Mouse (Mus musculus): ENCODE measurements around the gene Card9. TPM values are rescaled to one million over a fixed set of nuclear protein-coding genes. Genes with fewer than 3 reads are reported as not detected.

Card9 gene
- polyA plus RNA-seq, 1 experiment: 27.1 TPM

DNA sequence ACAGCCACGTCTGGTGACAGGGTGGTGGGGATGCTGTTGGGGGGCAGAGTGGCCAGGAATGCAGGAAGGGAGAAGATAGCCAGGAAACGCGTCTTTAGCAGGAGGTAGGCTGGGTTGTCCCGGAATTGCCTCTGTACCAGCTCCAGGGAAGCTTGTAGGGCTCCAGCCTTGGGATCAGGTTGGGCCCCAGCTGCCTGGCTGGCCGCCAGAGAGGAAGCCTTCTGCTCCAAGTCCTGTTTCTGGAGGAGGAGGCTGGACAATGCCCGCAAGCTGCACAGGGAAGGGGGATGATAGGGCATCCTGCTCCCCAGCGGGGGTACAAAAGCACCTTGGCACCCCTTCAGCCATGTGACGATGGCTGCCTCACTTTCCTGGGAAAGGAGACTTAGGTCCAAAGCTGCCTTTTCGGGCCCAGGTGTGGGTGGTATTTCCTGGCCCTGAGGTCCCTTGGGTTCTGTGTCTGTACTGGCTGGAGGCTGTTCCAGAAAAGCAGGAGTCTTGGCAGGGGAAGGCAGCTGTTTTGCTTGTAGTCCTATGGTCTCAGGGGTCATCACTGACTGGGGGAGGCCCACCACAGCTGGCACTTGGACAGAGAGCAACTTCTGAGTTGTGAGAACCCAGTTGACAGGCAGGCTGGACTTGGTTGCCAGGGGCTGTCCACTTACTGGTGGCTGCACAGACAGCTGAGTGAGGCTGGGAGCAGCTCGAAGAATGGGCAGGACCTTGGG is 4.2 kb upstream of the Card9 start:
- WGBS: 35% methylated on average over 10 of the region's 10 CpGs
- no peak overlapping the region for H3K4me3 ChIP-seq (replicated peaks; ENCODE audit: extremely low read depth, low read depth, low read length)
- peak; percentile 44 for DNase-seq
- no peak for TF ChIP-seq POLR2A (IDR thresholded peaks at IDR 0.05; ENCODE audit: borderline replicate concordance, extremely low read depth, low read depth, low read length)
- no peak for TF ChIP-seq CTCF (IDR thresholded peaks at IDR 0.05; ENCODE audit: insufficient read depth, low read length)
- no peaks in the 10 kb centered on the region for H3K4me1 ChIP-seq (ENCODE audit: control insufficient read depth, insufficient read depth, low read length)

DNA sequence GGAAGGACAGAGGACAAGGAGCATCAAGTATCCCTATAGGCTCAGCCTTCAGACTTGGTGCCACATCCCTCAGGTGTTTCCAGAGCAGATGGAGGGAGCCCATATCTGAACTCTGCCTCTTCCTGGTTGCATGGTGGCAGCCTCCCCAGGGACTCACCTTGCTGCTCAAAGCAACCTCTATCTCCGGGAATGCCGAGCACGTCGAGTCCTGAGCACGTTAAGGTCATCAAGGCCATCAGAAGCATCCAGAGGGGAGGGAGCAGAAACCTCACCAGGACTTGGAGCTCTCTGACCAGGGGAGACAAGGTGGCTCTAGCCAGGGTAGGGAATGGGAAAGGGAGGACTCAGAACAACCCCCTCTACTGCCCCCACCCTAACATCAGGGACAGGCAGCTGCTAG is 2.8 kb upstream of the Card9 start:
- Histone ChIP-seq H3K4me3 (replicated peaks; ENCODE audit: extremely low read depth, low read depth, low read length) (no peak overlapping the region), H3K4me1 (ENCODE audit: control insufficient read depth, insufficient read depth, low read length) (no peaks in the 10 kb centered on the region)
- no peak for TF ChIP-seq CTCF (IDR thresholded peaks at IDR 0.05; ENCODE audit: insufficient read depth, low read length)
- TF ChIP-seq POLR2A (IDR thresholded peaks at IDR 0.05; ENCODE audit: borderline replicate concordance, extremely low read depth, low read depth, low read length): no peak
- 54% methylated on average over 5 of the region's 5 CpGs for WGBS
- no peak for DNase-seq

DNA sequence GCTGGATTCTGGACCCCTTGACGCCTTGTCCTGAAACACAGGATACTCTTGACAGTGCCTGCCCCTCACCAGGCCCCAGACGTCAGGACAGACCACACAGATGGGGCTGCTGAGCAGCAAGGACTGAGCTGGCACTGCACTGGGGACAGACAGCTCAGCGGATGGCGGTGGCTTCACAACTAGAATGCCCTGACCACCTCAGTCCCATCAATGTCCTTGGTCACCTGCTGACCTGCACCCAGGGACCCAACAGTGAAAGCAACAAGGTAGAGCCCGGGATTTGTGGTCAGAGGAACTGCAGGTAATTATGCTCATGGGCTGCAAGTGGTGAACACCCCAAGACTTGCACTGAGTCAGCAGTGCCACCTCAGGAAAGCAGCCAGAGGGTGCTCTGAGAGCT is 2.3 kb upstream of the Card9 start:
- no peak for TF ChIP-seq CTCF (IDR thresholded peaks at IDR 0.05; ENCODE audit: insufficient read depth, low read length)
- no peak for TF ChIP-seq POLR2A (IDR thresholded peaks at IDR 0.05; ENCODE audit: borderline replicate concordance, extremely low read depth, low read depth, low read length)
- 88% methylated on average over 5 of the region's 5 CpGs for WGBS
- H3K4me1 ChIP-seq (ENCODE audit: control insufficient read depth, insufficient read depth, low read length): no peaks in the 10 kb centered on the region
- DNase-seq: no peak
- H3K4me3 ChIP-seq (replicated peaks; ENCODE audit: extremely low read depth, low read depth, low read length): no peak overlapping the region

DNA sequence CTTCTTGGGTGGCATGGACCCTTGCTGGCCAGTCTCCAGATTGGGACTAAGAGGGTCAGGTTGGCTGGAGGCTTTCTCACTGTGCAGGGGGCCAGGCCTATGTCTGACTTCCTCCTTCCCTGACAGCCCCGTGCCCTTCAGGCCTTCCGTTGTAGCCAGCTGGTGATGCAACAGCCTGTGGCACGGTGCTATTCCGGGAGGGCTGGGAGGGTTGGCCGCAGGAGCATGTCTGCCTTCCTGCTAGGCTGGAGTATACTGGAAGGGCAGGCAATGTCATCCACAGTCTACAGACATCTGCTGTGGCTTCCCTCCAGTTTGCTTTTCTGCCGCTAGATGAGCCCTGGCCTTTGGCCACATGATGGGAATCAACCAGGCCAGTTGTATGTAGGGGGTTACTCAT is 735 bp downstream of the Card9 start:
- no peak overlapping the region for H3K4me3 ChIP-seq (replicated peaks; ENCODE audit: extremely low read depth, low read depth, low read length)
- 52% methylated on average over 6 of the region's 6 CpGs for WGBS
- TF ChIP-seq CTCF (IDR thresholded peaks at IDR 0.05; ENCODE audit: insufficient read depth, low read length) (no peak), POLR2A (IDR thresholded peaks at IDR 0.05; ENCODE audit: borderline replicate concordance, extremely low read depth, low read depth, low read length) (no peak)
- no peaks in the 10 kb centered on the region for H3K4me1 ChIP-seq (ENCODE audit: control insufficient read depth, insufficient read depth, low read length)
- DNase-seq: no peak

DNA sequence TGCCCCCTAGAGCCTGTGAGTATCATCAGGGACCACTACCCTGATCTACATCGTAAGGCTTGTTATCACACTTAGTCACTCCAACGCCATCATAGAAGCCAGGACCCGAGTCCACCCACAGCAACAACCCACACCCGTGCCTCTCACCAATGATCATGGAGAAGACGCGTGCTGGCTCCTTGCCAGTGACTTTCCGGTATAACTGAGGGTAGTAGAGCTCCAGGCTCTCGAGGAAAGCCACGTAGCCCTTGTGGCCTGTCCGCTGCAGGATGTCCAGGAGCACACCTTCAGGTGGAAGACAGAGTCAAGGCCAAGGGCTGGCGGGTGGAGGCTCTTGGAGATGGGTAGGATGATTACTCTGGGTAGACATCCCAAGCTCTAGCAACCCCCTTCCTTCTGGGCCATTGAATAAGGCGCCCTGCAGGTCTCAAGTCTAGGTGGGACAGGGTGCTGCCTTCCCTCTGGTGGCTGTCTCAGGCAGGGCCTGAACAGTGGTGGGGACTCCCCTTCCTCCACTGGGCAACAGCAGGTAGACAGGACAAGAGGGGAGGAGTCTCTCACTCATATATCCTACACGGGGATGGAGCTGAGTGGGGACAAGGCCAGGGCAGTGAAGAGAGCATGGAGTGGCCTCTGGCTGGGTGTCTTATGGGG is 1.9 kb downstream of the Card9 start:
- no peak for DNase-seq
- Histone ChIP-seq H3K4me3 (replicated peaks; ENCODE audit: extremely low read depth, low read depth, low read length) (no peak overlapping the region), H3K4me1 (ENCODE audit: control insufficient read depth, insufficient read depth, low read length) (no peaks in the 10 kb centered on the region)
- 77% methylated on average over 13 of the region's 13 CpGs for WGBS
- TF ChIP-seq CTCF (IDR thresholded peaks at IDR 0.05; ENCODE audit: insufficient read depth, low read length) (no peak), POLR2A (IDR thresholded peaks at IDR 0.05; ENCODE audit: borderline replicate concordance, extremely low read depth, low read depth, low read length) (no peak)

DNA sequence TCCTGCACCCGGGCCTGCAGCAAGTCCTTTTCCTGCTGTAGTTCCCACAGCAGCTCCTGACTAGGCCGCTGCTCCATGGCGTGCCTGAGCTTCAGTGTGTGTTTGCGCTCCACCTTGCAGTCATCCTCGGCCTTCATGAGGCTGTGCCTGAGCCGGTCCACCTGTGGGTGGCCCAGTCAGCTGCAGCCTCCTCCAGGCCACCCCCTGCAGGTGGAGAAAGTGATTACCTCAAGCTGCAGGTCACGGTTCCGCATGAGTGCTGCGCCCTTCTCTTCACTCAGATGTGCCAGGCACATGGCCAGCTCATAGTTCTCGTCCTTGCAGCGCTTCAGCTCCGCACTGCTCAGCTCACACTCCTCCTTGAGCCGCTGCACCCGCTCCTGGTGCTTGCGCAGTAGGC is 3.2 kb downstream of the Card9 start:
- TF ChIP-seq CTCF (IDR thresholded peaks at IDR 0.05; ENCODE audit: insufficient read depth, low read length) (no peak), POLR2A (IDR thresholded peaks at IDR 0.05; ENCODE audit: borderline replicate concordance, extremely low read depth, low read depth, low read length) (no peak)
- WGBS: 64% methylated on average over 15 of the region's 15 CpGs
- H3K4me3 ChIP-seq (replicated peaks; ENCODE audit: extremely low read depth, low read depth, low read length): no peak overlapping the region
- H3K4me1 ChIP-seq (ENCODE audit: control insufficient read depth, insufficient read depth, low read length): peaks cover 1% of the 10 kb centered on the region; the same call in 1 of the 2 replicates
- no peak for DNase-seq

DNA sequence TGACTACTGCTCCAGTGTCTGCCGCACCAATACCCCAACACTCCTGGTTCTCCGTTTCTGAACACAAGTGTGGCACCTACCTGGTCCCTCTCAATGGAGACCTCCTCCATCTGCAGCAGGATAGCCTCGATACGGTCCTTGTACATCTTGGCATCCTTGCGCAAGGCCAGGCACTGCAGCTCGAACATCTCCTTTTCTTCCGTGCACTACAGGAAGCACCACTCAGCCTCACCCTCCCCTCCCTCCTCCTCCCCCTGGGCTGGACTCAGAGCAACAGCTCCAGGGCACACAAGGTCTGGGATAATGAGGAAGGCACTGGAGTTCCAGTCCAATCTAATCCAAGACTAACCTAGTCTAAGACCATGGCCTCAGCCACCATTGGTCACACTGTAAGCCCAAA is 4.0 kb downstream of the Card9 start:
- no peak for DNase-seq
- Histone ChIP-seq H3K4me3 (replicated peaks; ENCODE audit: extremely low read depth, low read depth, low read length) (peak overlapping the region; percentile 37), H3K4me1 (ENCODE audit: control insufficient read depth, insufficient read depth, low read length) (peaks cover 3% of the 10 kb centered on the region; the same call in 1 of the 2 replicates)
- whole genome bisulfite sequencing: 56% methylated on average over 7 of the region's 7 CpGs
- TF ChIP-seq CTCF (IDR thresholded peaks at IDR 0.05; ENCODE audit: insufficient read depth, low read length): no peak
- TF ChIP-seq POLR2A (IDR thresholded peaks at IDR 0.05; ENCODE audit: borderline replicate concordance, extremely low read depth, low read depth, low read length): peak; percentile 72; the same call in 1 of the 2 replicates

DNA sequence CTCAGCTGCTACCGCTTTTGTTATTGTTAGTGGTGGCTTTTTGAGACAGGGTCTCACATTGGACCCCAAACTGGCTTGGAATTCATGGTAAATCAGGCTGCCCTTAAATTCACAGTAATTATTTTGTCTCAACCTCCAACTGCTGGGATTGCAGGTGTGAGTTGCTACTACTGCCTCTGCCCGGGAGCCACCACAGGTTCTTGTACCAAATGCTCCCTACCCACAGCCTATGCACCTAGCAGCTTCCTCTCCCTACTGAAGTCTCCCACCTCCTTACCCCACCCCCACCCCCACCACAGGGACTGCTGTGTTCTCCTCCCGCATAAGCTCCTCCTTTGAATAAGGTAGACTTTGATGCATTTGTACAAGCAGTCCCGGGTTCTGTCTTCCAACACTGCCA is 4.5 kb downstream of the Card9 start:
- H3K4me3 ChIP-seq (replicated peaks; ENCODE audit: extremely low read depth, low read depth, low read length): no peak overlapping the region
- WGBS: 83% methylated on average over 4 of the region's 4 CpGs
- DNase-seq: no peak
- TF ChIP-seq CTCF (IDR thresholded peaks at IDR 0.05; ENCODE audit: insufficient read depth, low read length) (no peak), POLR2A (IDR thresholded peaks at IDR 0.05; ENCODE audit: borderline replicate concordance, extremely low read depth, low read depth, low read length) (no peak)
- H3K4me1 ChIP-seq (ENCODE audit: control insufficient read depth, insufficient read depth, low read length): peaks cover 3% of the 10 kb centered on the region; the same call in 1 of the 2 replicates

DNA sequence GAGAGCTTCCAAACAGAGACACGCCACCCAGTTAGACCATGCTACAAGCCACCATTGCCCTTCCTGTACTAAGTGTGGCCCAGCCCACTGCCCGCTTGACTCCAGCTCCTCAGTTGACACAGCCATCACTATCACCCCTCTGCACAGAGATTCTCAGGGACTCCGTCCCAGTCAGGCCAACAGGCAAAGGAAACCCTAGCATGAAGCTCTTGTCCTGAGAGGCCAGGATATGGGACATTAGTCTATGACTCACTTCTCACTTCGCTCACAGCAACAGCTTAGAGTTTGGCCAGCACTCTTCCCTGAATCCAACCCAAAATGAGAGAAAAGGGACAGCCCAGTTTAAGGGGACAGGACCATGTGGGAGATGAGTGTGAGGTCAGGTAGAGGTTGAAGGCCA is 6.3 kb downstream of the Card9 start:
- WGBS: 74% methylated on average over 4 of the region's 4 CpGs
- Histone ChIP-seq H3K4me1 (ENCODE audit: control insufficient read depth, insufficient read depth, low read length) (peaks cover 10% of the 10 kb centered on the region), H3K4me3 (replicated peaks; ENCODE audit: extremely low read depth, low read depth, low read length) (no peak overlapping the region)
- DNase-seq: no peak
- TF ChIP-seq CTCF (IDR thresholded peaks at IDR 0.05; ENCODE audit: insufficient read depth, low read length) (no peak), POLR2A (IDR thresholded peaks at IDR 0.05; ENCODE audit: borderline replicate concordance, extremely low read depth, low read depth, low read length) (no peak)

Measured in lung, adult 2 months (tissue).